Mouse (Mus musculus) megakaryocyte, adult 5-6 weeks (primary cell): ENCODE results near the gene Cacng2. TPM values are rescaled to one million over a fixed set of nuclear protein-coding genes. Genes with fewer than 3 reads are reported as not detected.

ENCODE experiments used
- ATAC-seq: 2 replicates; pipeline ENCODE4 v1.8.0; 2016; ENCODE audit warnings: mild to moderate bottlenecking, inconsistent platforms; ENCODE audit not compliant: poor library complexity, severe bottlenecking
- total RNA-seq, 2 experiments: library from RNA; stranded (forward) in 1 of 2; stranded (reverse) in 1 of 2; fragments of 153-499, 151-499 nt in 1 of 2; fragments of 221-1000, 200-1000 nt in 1 of 2; gene quantifications; 2 replicates each; pipeline versions ENCODE4 v1.2.3 to v1.2.4; 2015 to 2017

The Cacng2 gene
- total RNA-seq, 2 experiments from 2014 or later, result not detected

DNA sequence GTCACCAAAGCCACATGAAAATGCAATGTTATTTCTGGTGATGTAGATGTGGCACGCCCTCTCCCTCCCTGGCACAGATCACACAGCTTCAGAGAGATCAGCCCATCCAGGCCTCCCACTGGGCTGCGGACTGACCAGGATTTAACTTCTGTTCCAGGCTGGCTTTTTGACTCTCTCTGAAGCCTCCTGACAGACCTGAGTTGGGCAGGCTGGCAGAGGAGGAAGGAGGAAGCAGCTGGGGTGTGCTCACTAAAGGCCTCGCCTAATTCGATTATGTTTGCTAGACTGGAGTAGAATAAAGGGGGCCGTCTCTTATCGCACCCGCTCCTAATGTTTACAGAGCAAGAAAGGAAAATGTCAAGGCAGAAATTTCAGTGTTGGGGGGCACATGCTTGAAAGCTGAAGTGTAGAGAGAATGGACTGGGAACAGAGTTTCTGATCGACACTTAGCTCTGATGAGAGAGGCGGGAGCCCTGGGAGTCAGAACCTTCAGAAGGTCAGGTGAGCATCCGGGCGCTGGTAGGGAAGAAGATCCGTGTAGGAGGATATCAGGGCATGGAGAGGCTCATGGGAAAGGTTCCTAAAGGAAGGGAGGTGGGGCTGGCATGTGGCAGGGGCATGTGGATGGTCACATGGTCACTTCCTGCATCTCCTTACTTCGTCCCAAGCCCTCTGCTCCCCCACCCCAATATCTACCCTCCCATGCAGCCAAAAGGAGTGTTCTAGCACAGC is 36.8 kb downstream of the Cacng2 start:
- ATAC-seq, result no peak

DNA sequence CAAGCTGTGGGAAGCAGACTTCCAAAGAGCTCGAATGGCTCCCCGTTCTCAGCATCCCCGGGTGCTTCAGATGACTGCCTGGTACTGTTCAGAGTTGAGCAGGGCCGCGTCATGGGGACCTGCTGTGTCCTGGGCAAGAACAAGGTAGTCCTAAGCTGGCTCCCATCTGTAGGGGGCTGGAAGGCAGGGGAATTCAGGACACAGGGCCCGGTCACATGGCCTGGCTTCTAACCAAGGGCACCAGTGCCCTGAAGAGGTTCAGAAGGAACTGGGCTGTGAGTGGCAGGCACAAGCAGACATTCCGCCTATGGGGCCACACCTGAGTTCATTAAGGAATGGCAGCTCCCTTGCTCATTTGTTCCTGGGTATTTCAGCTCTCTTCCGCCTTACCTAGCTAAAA is 37.7 kb downstream of the Cacng2 start:
- ATAC-seq, result no peak

DNA sequence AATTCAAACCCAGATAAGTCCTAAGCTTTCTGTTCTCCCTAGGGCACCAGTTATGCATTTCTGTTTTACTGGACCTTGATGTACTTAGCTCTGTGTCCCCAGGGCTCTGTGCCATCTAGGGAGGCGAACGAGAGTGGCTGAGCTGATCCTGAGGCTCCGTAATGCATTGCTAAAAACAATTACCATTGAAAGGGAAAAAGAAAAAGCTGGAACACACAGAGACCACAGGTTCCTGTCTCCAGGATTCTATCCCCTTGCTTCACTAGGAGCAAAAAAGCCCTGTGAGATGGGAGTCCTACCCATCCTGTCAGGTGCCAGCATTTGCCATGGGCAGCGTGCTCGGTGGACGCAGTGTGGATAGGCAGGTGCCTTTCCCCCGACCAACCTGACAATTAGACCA is 38.4 kb downstream of the Cacng2 start:
- no peak for ATAC-seq

GRCm38 (mm10) chr15:78080326-78080725 is 39.5 kb downstream of the Cacng2 start:
- no peak for ATAC-seq

- ATAC-seq, result no peak
Observed at GRCm38 (mm10) chr15:78078776-78079628, 40.8 kb downstream of the Cacng2 start.

- no peak for ATAC-seq
Observed at GRCm38 (mm10) chr15:78078206-78078605, 41.6 kb downstream of the Cacng2 start.

- no peak for ATAC-seq
Observed at GRCm38 (mm10) chr15:78075921-78076320, 43.9 kb downstream of the Cacng2 start.

GRCm38 (mm10) chr15:78073109-78073508 is 46.7 kb downstream of the Cacng2 start:
- no peak for ATAC-seq

DNA sequence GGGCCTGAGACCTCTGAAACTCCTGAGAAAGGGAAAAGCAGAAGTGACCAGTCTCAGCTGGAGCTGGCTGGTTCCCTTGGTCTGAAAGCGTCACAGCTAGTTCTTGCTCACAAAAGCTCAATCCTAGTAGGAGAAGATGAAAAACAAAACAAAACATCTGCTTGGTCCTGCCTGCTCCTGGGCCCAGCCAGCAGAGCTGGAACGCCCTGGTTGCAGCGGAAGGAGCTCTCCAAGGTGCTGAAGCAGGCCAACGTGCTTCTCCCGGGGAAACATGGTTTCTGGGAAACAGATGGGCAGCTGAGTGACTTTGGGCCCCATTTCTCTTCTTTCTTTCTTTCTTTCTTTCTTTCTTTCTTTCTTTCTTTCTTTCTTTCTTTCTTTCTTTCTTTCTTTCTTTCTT is 53.4 kb downstream of the Cacng2 start:
- ATAC-seq, result no peak

- ATAC-seq, result no peak
Observed at GRCm38 (mm10) chr15:78065541-78065940, 54.3 kb downstream of the Cacng2 start.

GRCm38 (mm10) chr15:78064340-78064739 is 55.5 kb downstream of the Cacng2 start:
- no peak for ATAC-seq

GRCm38 (mm10) chr15:78062467-78062866 is 57.4 kb downstream of the Cacng2 start:
- ATAC-seq, result no peak

GRCm38 (mm10) chr15:78056930-78057329 is 62.9 kb downstream of the Cacng2 start:
- no peak for ATAC-seq

- ATAC-seq, result no peak
Observed at GRCm38 (mm10) chr15:78050682-78051081, 69.1 kb downstream of the Cacng2 start.

DNA sequence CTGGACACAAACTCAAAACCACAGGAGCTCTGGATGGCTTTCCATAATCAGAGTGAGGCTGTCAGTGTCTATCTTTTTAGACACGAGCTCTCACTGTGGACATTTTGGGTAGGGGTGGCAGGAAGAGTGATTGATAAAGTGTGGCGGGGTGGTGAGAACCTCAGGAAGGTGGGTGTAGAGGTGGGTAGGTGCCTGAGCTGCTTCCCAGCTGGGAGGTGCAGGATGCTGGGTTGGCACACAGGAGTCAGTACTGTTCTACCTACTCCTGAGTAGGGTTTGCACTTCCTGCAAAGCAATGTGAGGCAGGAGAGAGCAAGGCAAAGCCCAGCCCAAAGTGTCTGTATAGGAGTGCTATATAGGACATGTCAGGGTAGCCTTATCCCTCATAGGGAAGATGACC is 69.9 kb downstream of the Cacng2 start:
- no peak for ATAC-seq

DNA sequence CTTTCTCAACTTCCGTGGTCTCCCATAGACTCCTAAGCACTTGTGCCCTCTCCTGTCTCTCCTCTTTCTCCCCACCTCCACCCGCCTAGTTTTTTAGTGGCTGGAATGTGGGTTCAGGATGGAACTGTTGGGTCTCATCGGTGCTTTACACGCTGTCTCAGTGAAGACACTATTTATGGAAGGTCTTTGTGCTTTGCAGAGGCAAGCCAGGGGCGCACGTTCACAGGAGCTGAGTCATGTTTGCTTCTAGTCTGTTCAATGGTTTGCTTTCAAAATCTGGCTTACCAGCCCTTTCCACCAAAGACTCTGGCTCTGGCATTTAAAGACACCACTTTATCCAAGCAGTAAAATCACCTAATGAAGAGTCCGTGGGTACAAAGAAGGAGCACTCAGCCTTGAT is 74.0 kb downstream of the Cacng2 start:
- no peak for ATAC-seq

DNA sequence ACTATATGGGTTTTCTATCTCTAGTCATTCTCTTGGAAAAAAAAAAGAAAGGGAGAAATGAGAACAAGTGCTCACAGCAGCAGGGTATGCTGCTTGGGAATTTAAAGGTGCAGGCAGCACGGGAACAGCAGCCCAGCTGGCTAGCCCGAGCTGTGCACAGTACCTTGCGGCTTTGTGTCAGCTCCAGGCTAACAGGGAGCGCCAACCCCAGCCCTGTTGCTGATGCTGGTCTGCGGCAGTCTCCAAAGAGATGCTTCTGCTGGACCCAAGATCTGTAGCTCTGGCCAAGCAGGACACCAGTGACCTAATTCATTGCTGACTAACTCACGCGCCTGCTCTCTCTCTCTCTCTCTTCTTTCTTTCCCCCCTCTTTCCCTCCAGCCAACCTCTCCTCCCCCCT is 74.5 kb downstream of the Cacng2 start:
- no peak for ATAC-seq

GRCm38 (mm10) chr15:78044826-78045225 is 75.0 kb downstream of the Cacng2 start:
- no peak for ATAC-seq

DNA sequence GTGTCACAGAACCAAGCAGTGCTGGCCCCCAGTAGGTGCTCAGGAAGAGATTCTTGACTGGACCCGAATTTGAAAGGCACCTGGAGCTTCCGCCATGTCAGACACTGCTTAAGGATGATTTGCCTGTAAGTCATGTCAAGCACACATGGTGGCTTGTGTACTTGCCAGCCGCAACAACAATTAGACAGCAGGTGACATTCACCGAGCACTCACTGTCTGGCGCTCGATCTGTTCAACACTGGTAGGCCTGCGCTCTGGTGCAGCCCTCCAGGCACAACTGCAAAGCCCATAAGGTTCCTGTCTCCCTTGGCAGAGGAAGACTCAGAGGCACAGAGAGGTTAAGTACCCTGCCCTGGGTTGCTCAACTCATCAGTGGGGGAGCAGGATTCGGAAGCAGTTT is 77.1 kb downstream of the Cacng2 start:
- ATAC-seq, result no peak

DNA sequence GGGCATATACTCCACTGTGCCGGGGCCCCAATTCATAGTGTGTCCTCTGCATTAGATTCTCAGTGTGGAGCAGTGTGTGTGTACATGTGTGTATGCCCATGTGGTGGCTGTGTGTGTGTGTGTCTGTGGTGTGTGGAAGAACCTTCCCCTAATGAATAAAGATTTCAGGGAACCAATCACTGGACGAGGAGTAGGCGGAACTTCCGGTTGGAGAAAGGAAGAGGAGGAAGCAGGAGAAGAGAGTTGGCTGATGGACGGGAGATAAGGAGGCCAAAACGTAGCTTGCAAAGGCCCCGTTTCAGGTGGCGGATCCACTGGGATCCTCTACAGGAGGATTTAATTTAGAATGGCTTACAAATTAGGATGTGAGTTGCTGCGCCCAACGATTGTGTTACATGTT is 82.2 kb downstream of the Cacng2 start:
- no peak for ATAC-seq

DNA sequence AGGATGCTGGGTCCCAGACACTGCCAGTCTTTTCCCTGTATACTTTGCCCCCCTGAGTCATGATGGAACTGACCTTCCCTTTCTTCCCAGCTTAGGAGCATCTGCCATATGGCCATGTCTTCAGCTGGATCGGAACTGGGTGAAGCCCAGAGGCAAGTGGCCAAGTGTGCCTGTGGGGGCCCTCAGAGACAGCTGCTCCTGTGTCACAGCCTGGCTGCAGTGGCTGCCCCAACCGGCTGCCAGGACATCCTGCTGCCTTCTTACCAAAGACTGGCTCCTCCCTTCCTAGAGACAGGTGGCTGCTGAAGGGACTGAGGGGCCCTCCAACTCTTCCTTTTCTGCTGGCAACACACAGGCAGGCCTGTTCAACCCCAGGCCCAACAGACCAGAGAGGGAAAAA is 83.2 kb downstream of the Cacng2 start:
- ATAC-seq, result no peak

- no peak for ATAC-seq
Observed at GRCm38 (mm10) chr15:78029938-78030337, 89.9 kb downstream of the Cacng2 start.
